Mouse (Mus musculus) kidney, embryonic 15.5 days (tissue): Measurements from ENCODE around the gene Dyrk3. TPM values are rescaled to one million over a fixed set of nuclear protein-coding genes. Genes with fewer than 3 reads are reported as not detected.
"Not testable (repeated sequence)": the region's sequence is repeated elsewhere in the genome, so short reads cannot be mapped to it uniquely, and the experiment has no call there.

Experiments
- ATAC-seq: fragments of 200-750 bp; cut with Nextera tagmentation; replicated peaks from 2 replicates; pipeline ENCODE4 v1.8.0; 2017; ENCODE audit warnings: moderate TSS enrichment; ENCODE audit not compliant: low FRiP score
- H3K27ac ChIP-seq: fragments of 300-500 bp; sonication (generic); 2 replicates; pipeline ENCODE4 v1.5.1; 2015; ENCODE audit warnings: mild to moderate bottlenecking, inconsistent platforms
- H3K27me3 ChIP-seq: fragments of 300-500 bp; sonication (generic); 2 replicates; pipeline ENCODE4 v1.6.1; 2015; ENCODE audit warnings: inconsistent platforms
- H3K36me3 ChIP-seq: fragments of 300-500 bp; sonication (generic); 2 replicates; pipeline ENCODE4 v1.6.1; 2015; ENCODE audit warnings: inconsistent platforms
- H3K4me1 ChIP-seq: fragments of 300-500 bp; sonication (generic); 2 replicates; pipeline ENCODE4 v1.6.1; 2015; ENCODE audit warnings: inconsistent platforms
- H3K4me2 ChIP-seq: fragments of 300-500 bp; sonication (generic); 2 replicates; pipeline ENCODE4 v1.6.1; 2015; ENCODE audit warnings: moderate library complexity, mild to moderate bottlenecking, inconsistent platforms
- H3K4me3 ChIP-seq: fragments of 300-500 bp; sonication (generic); replicated peaks from 2 replicates; pipeline ENCODE4 v1.5.1; 2015; ENCODE audit warnings: mild to moderate bottlenecking, inconsistent platforms
- H3K9ac ChIP-seq: fragments of 300-500 bp; sonication (generic); 2 replicates; pipeline ENCODE4 v1.6.1; 2015; ENCODE audit warnings: mild to moderate bottlenecking, inconsistent platforms
- H3K9me3 ChIP-seq: fragments of 300-500 bp; sonication (generic); replicated peaks from 2 replicates; pipeline ENCODE4 v1.6.1; 2016; ENCODE audit warnings: inconsistent platforms
- WGBS: fragments of 180-500 bp; shearing (Covaris S2); methylation state at CpG from one replicate; pipeline ENCODE4 v1.1.7; 2015; ENCODE audit warnings: mixed read lengths; 5-methylcytosine and 5-hydroxymethylcytosine counted together
- polyA plus RNA-seq: library from polyadenylated mRNA; unstranded; fragments of >200 nt; fragmentation: Nextera tagmentation; extraction: Ambion mirVana; gene quantifications from 2 replicates; pipeline ENCODE4 v1.2.1, GENCODE M21; 2015

The Dyrk3 gene
- polyA plus RNA-seq, 1 experiment from 2014 or later = 5.2 TPM

- Histone ChIP-seq H3K4me1 (no peaks in the 10 kb centered on the region), H3K27ac (no peak overlapping the region), H3K4me2 (no peak overlapping the region), H3K4me3 (no peak overlapping the region), H3K9me3 (no peaks in the 10 kb centered on the region), H3K27me3 (no peaks in the 10 kb centered on the region), H3K9ac (no peak overlapping the region), H3K36me3 (no peaks in the 10 kb centered on the region)
- WGBS = 86% methylated on average over 3 of the region's 3 CpGs
- ATAC-seq = no peak
Observed at GRCm38 (mm10) chr1:131146181-131146614, 8.1 kb upstream of the Dyrk3 start.

GRCm38 (mm10) chr1:131145222-131145621 lies 7.1 kb upstream of the Dyrk3 start:
- WGBS = 79% methylated on average over 3 of the region's 3 CpGs
- not testable (repeated sequence) for H3K27me3 ChIP-seq, H3K9ac ChIP-seq, H3K4me2 ChIP-seq, H3K4me3 ChIP-seq, H3K36me3 ChIP-seq, H3K9me3 ChIP-seq, ATAC-seq, H3K27ac ChIP-seq, H3K4me1 ChIP-seq

- ATAC-seq = no peak
- Histone ChIP-seq H3K9ac (no peak overlapping the region), H3K4me2 (no peak overlapping the region), H3K4me3 (no peak overlapping the region), H3K9me3 (no peaks in the 10 kb centered on the region), H3K4me1 (peaks cover 10% of the 10 kb centered on the region), H3K36me3 (no peaks in the 10 kb centered on the region), H3K27ac (no peak overlapping the region), H3K27me3 (no peaks in the 10 kb centered on the region)
- WGBS = 87% methylated on average over 1 of the region's 1 CpGs
Observed at GRCm38 (mm10) chr1:131142472-131142871, 4.3 kb upstream of the Dyrk3 start.

GRCm38 (mm10) chr1:131141449-131141848 lies 3.3 kb upstream of the Dyrk3 start:
- no peak overlapping the region for H3K4me3 ChIP-seq
- ATAC-seq = no peak
- 60% methylated on average over 2 of the region's 2 CpGs for WGBS

GRCm38 (mm10) chr1:131139102-131140095 lies 1.3 kb upstream of the Dyrk3 start:
- Histone ChIP-seq H3K4me3 (peak overlapping the region; percentile 88), H3K36me3 (no peaks in the 10 kb centered on the region), H3K9ac (peak overlapping the region; percentile 66; the same call in 1 of the 2 replicates), H3K27me3 (no peaks in the 10 kb centered on the region), H3K4me2 (peak overlapping the region; percentile 92), H3K4me1 (peaks cover 26% of the 10 kb centered on the region), H3K27ac (peak overlapping the region; percentile 94; the same call in 1 of the 2 replicates), H3K9me3 (no peaks in the 10 kb centered on the region)
- WGBS = 64% methylated on average over 11 of the region's 11 CpGs
- no peak for ATAC-seq

More at GRCm38 (mm10) chr1:131141449-131141848, 3.3 kb upstream of the Dyrk3 start:
- Histone ChIP-seq H3K9ac (no peak overlapping the region), H3K9me3 (no peaks in the 10 kb centered on the region), H3K27ac (no peak overlapping the region), H3K4me1 (peaks cover 15% of the 10 kb centered on the region), H3K4me2 (no peak overlapping the region), H3K27me3 (no peaks in the 10 kb centered on the region), H3K36me3 (no peaks in the 10 kb centered on the region)

GRCm38 (mm10) chr1:131137717-131138118 lies 422 bp downstream of the Dyrk3 start:
- WGBS = under 1% methylated on average over 36 of the region's 36 CpGs
- peaks cover 30% of the 10 kb centered on the region for H3K4me1 ChIP-seq
- no peaks in the 10 kb centered on the region for H3K27me3 ChIP-seq
- H3K4me2 ChIP-seq = peak overlapping the region; percentile 92
- H3K9me3 ChIP-seq = no peaks in the 10 kb centered on the region
- H3K27ac ChIP-seq = peak overlapping the region; percentile 94
- H3K4me3 ChIP-seq = peak overlapping the region; percentile 88
- peak; percentile 86 for ATAC-seq
- H3K9ac ChIP-seq = peak overlapping the region; percentile 66
- H3K36me3 ChIP-seq = no peaks in the 10 kb centered on the region

GRCm38 (mm10) chr1:131137111-131137510 lies 1.0 kb downstream of the Dyrk3 start:
- Histone ChIP-seq H3K27me3 (no peaks in the 10 kb centered on the region), H3K9ac (no peak overlapping the region), H3K4me1 (peaks cover 30% of the 10 kb centered on the region), H3K27ac (no peak overlapping the region), H3K9me3 (no peaks in the 10 kb centered on the region), H3K4me3 (peak overlapping the region; percentile 88), H3K36me3 (no peaks in the 10 kb centered on the region), H3K4me2 (peak overlapping the region; percentile 92)
- WGBS = 25% methylated on average over 5 of the region's 5 CpGs
- ATAC-seq = no peak

GRCm38 (mm10) chr1:131135960-131136629 lies 2.0 kb downstream of the Dyrk3 start:
- H3K36me3 ChIP-seq = no peaks in the 10 kb centered on the region
- peaks cover 30% of the 10 kb centered on the region for H3K4me1 ChIP-seq
- no peak overlapping the region for H3K27ac ChIP-seq
- no peak overlapping the region for H3K4me3 ChIP-seq
- H3K27me3 ChIP-seq = no peaks in the 10 kb centered on the region
- no peak overlapping the region for H3K9ac ChIP-seq
- ATAC-seq = no peak
- H3K9me3 ChIP-seq = no peaks in the 10 kb centered on the region
- H3K4me2 ChIP-seq = no peak overlapping the region
- WGBS = 82% methylated on average over 10 of the region's 10 CpGs

GRCm38 (mm10) chr1:131134942-131135522 lies 3.1 kb downstream of the Dyrk3 start:
- no peak for ATAC-seq
- peaks cover 5% of the 10 kb centered on the region for H3K36me3 ChIP-seq
- no peak overlapping the region for H3K4me2 ChIP-seq
- peaks cover 30% of the 10 kb centered on the region for H3K4me1 ChIP-seq
- WGBS = 55% methylated on average over 8 of the region's 8 CpGs
- no peaks in the 10 kb centered on the region for H3K27me3 ChIP-seq
- H3K4me3 ChIP-seq = no peak overlapping the region
- no peaks in the 10 kb centered on the region for H3K9me3 ChIP-seq
- no peak overlapping the region for H3K27ac ChIP-seq
- no peak overlapping the region for H3K9ac ChIP-seq

GRCm38 (mm10) chr1:131134231-131134630 lies 3.9 kb downstream of the Dyrk3 start:
- Histone ChIP-seq H3K36me3 (peaks cover 13% of the 10 kb centered on the region), H3K9me3 (no peaks in the 10 kb centered on the region), H3K4me1 (peaks cover 27% of the 10 kb centered on the region), H3K27ac (no peak overlapping the region), H3K27me3 (no peaks in the 10 kb centered on the region), H3K4me2 (no peak overlapping the region), H3K9ac (no peak overlapping the region), H3K4me3 (no peak overlapping the region)
- no peak for ATAC-seq
- WGBS = 67% methylated on average over 6 of the region's 6 CpGs

- Histone ChIP-seq H3K4me2 (no peak overlapping the region), H3K36me3 (peaks cover 36% of the 10 kb centered on the region), H3K4me1 (no peaks in the 10 kb centered on the region), H3K9ac (no peak overlapping the region), H3K27me3 (no peaks in the 10 kb centered on the region), H3K27ac (no peak overlapping the region), H3K4me3 (no peak overlapping the region), H3K9me3 (no peaks in the 10 kb centered on the region)
- peak; percentile 74; the same call in 1 of the 2 replicates for ATAC-seq
- 64% methylated on average over 11 of the region's 11 CpGs for WGBS
Observed at GRCm38 (mm10) chr1:131125987-131126744, 12.0 kb downstream of the Dyrk3 start.
